ENCODE assay signal across 9 mouse cellular contexts in the genomic region with DNA sequence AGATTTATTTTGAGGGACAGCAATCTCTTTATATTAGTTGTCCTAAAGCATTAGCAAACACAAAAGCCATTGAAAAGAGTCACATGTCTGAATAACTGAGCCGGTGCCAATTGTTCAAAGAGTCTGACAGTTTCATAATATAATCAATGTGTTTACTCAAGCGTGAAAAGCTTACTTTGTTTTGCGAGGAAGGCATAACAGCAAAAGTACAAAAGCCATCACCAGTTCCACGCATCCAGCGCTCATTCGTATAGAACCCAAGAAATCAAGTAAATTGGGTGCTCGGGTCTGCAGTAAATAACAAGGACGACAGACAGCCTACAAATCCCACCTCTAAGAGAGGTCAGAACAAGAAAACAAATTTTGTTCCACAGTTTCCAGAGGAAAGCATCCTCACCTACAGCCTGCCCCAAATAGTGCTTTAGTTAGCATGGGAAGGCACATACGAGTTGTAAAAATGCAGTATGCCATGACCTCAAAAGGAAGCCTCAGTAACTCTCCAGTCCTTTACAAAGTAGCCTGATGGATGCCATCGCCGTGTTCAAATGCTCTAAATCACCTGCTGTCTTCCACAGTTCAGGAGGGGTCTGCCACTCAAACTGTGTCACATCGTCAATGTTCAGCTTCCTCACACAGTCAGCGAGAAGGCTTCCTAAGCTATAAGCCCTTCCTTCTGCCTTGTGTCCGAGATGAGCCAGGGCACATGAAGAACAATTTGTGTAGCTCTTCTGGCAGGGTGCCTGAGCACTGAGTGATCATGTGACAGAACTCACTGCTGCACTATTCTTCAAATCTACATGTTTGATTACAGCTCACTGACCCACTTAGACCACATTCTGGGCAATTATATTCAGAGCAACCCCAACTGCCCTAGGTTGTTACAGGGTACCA. TPM values are rescaled to one million over a fixed set of nuclear protein-coding genes. Genes with fewer than 3 reads are reported as not detected.
A peak's percentile ranks its signal among the peaks of the same experiment; 100 is the strongest.
DNase-seq lines count a peak whose midpoint lies in the region; ATAC-seq and TF ChIP-seq lines count a peak whose summit lies in the region.
"Had no signal": no experiment of that assay in that cellular context is flagged by ENCODE, and none has a peak within 500 bp of the region (broad histone marks: within the 10 kb centered on the region; RNA-seq: fewer than 3 reads in every experiment).

No protein-coding gene starts in this region.

- DNase-seq in lung, postnatal 14 days: peak; percentile 28
- DNase-seq in lung, postnatal 36 days: no peak
- DNase-seq in cerebellum, adult 9-10 months: peak; percentile 33
- DNase-seq in midbrain, embryonic 10.5 days (ENCODE audit: low spot score): peak; percentile 41
- DNase-seq in liver, postnatal 0 days: no peak
- no peak for DNase-seq in lung, postnatal 0 days (ENCODE audit: low spot score)
- no peak for DNase-seq in lung, postnatal 25 days (ENCODE audit: low spot score)

- peak overlapping the region; percentile 24 for H3K4me2 ChIP-seq in heart, embryonic 12.5 days
- H3K4me2 ChIP-seq in liver, postnatal 0 days (ENCODE audit: low read depth, low read length): no peak overlapping the region
- H3K4me2 ChIP-seq in lung, postnatal 0 days (replicated peaks; ENCODE audit: low read depth, low read length): no peak overlapping the region
- H3K4me2 ChIP-seq: limb, embryonic 15.5 days had no signal

- ATAC-seq in heart, embryonic 12.5 days (ENCODE audit: insufficient number of reproducible peaks, low FRiP score): 0 out of 2 replicates have a peak, but pooled peaks have one; percentile 22
- no peak for ATAC-seq in liver, postnatal 0 days
- ATAC-seq in lung, postnatal 0 days: no peak

- no peaks in the 10 kb centered on the region for H3K36me3 ChIP-seq in heart, embryonic 12.5 days
- no peaks in the 10 kb centered on the region for H3K36me3 ChIP-seq in midbrain, embryonic 10.5 days
- H3K36me3 ChIP-seq in liver, postnatal 0 days (replicated peaks; ENCODE audit: insufficient read depth, low read length): no peaks in the 10 kb centered on the region
- H3K36me3 ChIP-seq in lung, postnatal 0 days (ENCODE audit: insufficient read depth, low read length): no peaks in the 10 kb centered on the region
- H3K36me3 ChIP-seq: limb, embryonic 15.5 days had no signal

- H3K4me3 ChIP-seq in heart, embryonic 12.5 days: no peak overlapping the region
- peak overlapping the region; percentile 26 for H3K4me3 ChIP-seq in midbrain, embryonic 10.5 days
- no peak overlapping the region for H3K4me3 ChIP-seq in liver, postnatal 0 days (ENCODE audit: low read depth, low read length)
- H3K4me3 ChIP-seq in lung, postnatal 0 days (ENCODE audit: low read depth, low read length): no peak overlapping the region
- H3K4me3 ChIP-seq: limb, embryonic 15.5 days had no signal

- H3K27ac ChIP-seq in heart, embryonic 12.5 days (ENCODE audit: poor library complexity, severe bottlenecking): peak overlapping the region; percentile 34
- peak overlapping the region; percentile 63; the same call in 1 of the 2 replicates for H3K27ac ChIP-seq in midbrain, embryonic 10.5 days (replicated peaks)
- no peak overlapping the region for H3K27ac ChIP-seq in liver, postnatal 0 days (ENCODE audit: low read depth)
- H3K27ac ChIP-seq in lung, postnatal 0 days (ENCODE audit: low read length): no peak overlapping the region
- H3K27ac ChIP-seq: limb, embryonic 15.5 days had no signal

- H3K9ac ChIP-seq in heart, embryonic 12.5 days: no peak overlapping the region
- H3K9ac ChIP-seq in liver, postnatal 0 days (replicated peaks): no peak overlapping the region
- H3K9ac ChIP-seq in lung, postnatal 0 days (replicated peaks; ENCODE audit: low read depth): no peak overlapping the region
- H3K9ac ChIP-seq: limb, embryonic 15.5 days had no signal

- H3K27me3 ChIP-seq in heart, embryonic 12.5 days (replicated peaks): no peaks in the 10 kb centered on the region
- H3K27me3 ChIP-seq in midbrain, embryonic 10.5 days (ENCODE audit: low read depth, poor library complexity, severe bottlenecking): peaks cover 67% of the 10 kb centered on the region
- H3K27me3 ChIP-seq in liver, postnatal 0 days (ENCODE audit: insufficient read depth, low read length): no peaks in the 10 kb centered on the region
- no peaks in the 10 kb centered on the region for H3K27me3 ChIP-seq in lung, postnatal 0 days (replicated peaks; ENCODE audit: insufficient read depth, low read length)
- H3K27me3 ChIP-seq: limb, embryonic 15.5 days had no signal

- H3K9me3 ChIP-seq in heart, embryonic 12.5 days (replicated peaks): no peaks in the 10 kb centered on the region
- H3K9me3 ChIP-seq in midbrain, embryonic 10.5 days (replicated peaks): no peaks in the 10 kb centered on the region
- no peaks in the 10 kb centered on the region for H3K9me3 ChIP-seq in liver, postnatal 0 days (ENCODE audit: low read length)
- no peaks in the 10 kb centered on the region for H3K9me3 ChIP-seq in lung, postnatal 0 days (ENCODE audit: low read length)
- H3K9me3 ChIP-seq: limb, embryonic 15.5 days had no signal

- TF ChIP-seq EP300 in liver, postnatal 0 days (IDR thresholded peaks at IDR 0.05; ENCODE audit: low read depth): no peak
- no peak for TF ChIP-seq EP300 in lung, postnatal 0 days (IDR thresholded peaks at IDR 0.05)

- TF ChIP-seq CTCF in liver, postnatal 0 days (IDR thresholded peaks at IDR 0.05; ENCODE audit: low read depth): no peak
- TF ChIP-seq CTCF in lung, postnatal 0 days (IDR thresholded peaks at IDR 0.05): no peak

- peaks cover 29% of the 10 kb centered on the region for H3K4me1 ChIP-seq in heart, embryonic 12.5 days (replicated peaks)
- peaks cover 50% of the 10 kb centered on the region for H3K4me1 ChIP-seq in midbrain, embryonic 10.5 days
- H3K4me1 ChIP-seq in liver, postnatal 0 days (ENCODE audit: insufficient read depth): peaks cover 3% of the 10 kb centered on the region; the same call in 1 of the 2 replicates
- H3K4me1 ChIP-seq in lung, postnatal 0 days (ENCODE audit: insufficient read depth, low read depth, low read length): peaks cover 7% of the 10 kb centered on the region; the same call in 1 of the 2 replicates
- H3K4me1 ChIP-seq: limb, embryonic 15.5 days had no signal

- WGBS in heart, embryonic 12.5 days: 65% methylated on average over 14 of the region's 14 CpGs
- 22% methylated on average over 14 of the region's 14 CpGs for WGBS in midbrain, embryonic 10.5 days
- 68% methylated on average over 14 of the region's 14 CpGs for WGBS in liver, postnatal 0 days (ENCODE audit: insufficient replicate concordance)
- 67% methylated on average over 14 of the region's 14 CpGs for WGBS in lung, postnatal 0 days

RNA-seq across cellular contexts. Expression of gene Lrrc1, which starts 41.9 kb away (rescaled TPM):
- 14.9 TPM in 2 replicates for polyA plus RNA-seq in heart, embryonic 12.5 days (2016; fragmentation: Nextera tagmentation; extraction: Ambion mirVana)
- polyA plus RNA-seq in midbrain, embryonic 10.5 days (2016; fragmentation: Nextera tagmentation; extraction: Ambion mirVana): 5.8 and 6.5 TPM in 2 replicates
- polyA plus RNA-seq in liver, postnatal 0 days (2015; fragmentation: Nextera tagmentation; extraction: Ambion mirVana): 1.2 and 1.5 TPM in 2 replicates
- polyA plus RNA-seq in lung, postnatal 0 days (2015; fragmentation: Nextera tagmentation; extraction: Ambion mirVana): 15.5 and 16.5 TPM in 2 replicates

Comparison
In these comparisons a context has a peak if more than half of its experiments do, and no peak if none do; other contexts are left out.
1. DNase-seq: peak in lung, postnatal 14 days (single experiment), cerebellum, adult 9-10 months (single experiment) and midbrain, embryonic 10.5 days (single experiment); none in lung, postnatal 36 days (single experiment), liver, postnatal 0 days (single experiment), lung, postnatal 0 days (single experiment) and lung, postnatal 25 days (single experiment).
2. H3K27ac ChIP-seq: peak in heart, embryonic 12.5 days (single experiment) and midbrain, embryonic 10.5 days (single experiment); none in liver, postnatal 0 days (single experiment) and lung, postnatal 0 days (single experiment).